Mouse (Mus musculus) C2C12 (cell line): ENCODE measurements around the gene Bsg.

Source experiments
- CEBPB ChIP-seq: IDR thresholded peaks from one replicate; pipeline ENCODE4 v1.6.1; 2011; ENCODE audit warnings: low read depth, mild to moderate bottlenecking, control low read depth, moderate library complexity
- CTCF ChIP-seq: IDR thresholded peaks from one replicate; pipeline ENCODE4 v1.5.1; 2011; ENCODE audit not compliant: control insufficient read depth, insufficient read depth, insufficient read length
- FOSL1 ChIP-seq: IDR thresholded peaks from one replicate; pipeline ENCODE4 v1.8.0; 2011; ENCODE audit warnings: mild to moderate bottlenecking, low read length; ENCODE audit not compliant: poor library complexity, insufficient read depth, severe bottlenecking
- MAX ChIP-seq: IDR thresholded peaks from one replicate; pipeline ENCODE4 v1.6.1; 2011; ENCODE audit warnings: mild to moderate bottlenecking, control low read depth
- MYOD1 ChIP-seq: IDR thresholded peaks from one replicate; pipeline ENCODE4 v1.6.1; 2011; ENCODE audit warnings: low read depth; ENCODE audit not compliant: control insufficient read depth, insufficient read length
- MYOG ChIP-seq: IDR thresholded peaks from one replicate; pipeline ENCODE4 v1.6.1; 2011; ENCODE audit not compliant: control insufficient read depth, insufficient read length; ENCODE audit errors: extremely low read depth
- USF1 ChIP-seq: IDR thresholded peaks from one replicate; pipeline ENCODE4 v1.6.1; 2011; ENCODE audit warnings: low read depth, mild to moderate bottlenecking, control low read depth, moderate library complexity

DNA sequence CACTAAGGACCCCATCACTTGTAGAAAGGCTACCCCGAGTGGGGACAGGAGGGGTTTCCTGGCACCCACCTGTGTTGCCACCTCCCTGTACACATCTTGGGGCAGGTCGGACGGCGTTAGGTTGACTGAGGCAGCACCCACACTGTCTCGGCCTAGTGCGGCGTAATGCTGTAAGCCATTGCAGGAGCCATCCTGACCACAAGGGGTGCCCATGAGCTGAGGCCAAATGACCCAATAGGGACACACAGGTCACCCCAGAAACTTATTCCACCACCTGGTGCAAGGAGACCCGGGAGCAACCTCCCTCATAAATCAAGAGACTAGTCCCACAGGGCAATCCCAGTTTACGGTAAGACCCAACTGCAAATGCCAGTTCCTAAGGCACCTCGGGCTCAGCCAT lies 34.0 kb downstream of the Bsg start:
- no peak for TF ChIP-seq CTCF
- no peak for TF ChIP-seq CEBPB
- no peak for TF ChIP-seq USF1
- TF ChIP-seq MAX = no peak
- no peak for TF ChIP-seq MYOD1
- no peak for TF ChIP-seq MYOG
- TF ChIP-seq FOSL1 = no peak
